Mouse (Mus musculus): ENCODE measurements around the gene Suds3. TPM values are rescaled to one million over a fixed set of nuclear protein-coding genes. Genes with fewer than 3 reads are reported as not detected.

Suds3 gene
- total and polyA plus RNA-seq, 2 experiments: 61.4 to 77.1 TPM

DNA sequence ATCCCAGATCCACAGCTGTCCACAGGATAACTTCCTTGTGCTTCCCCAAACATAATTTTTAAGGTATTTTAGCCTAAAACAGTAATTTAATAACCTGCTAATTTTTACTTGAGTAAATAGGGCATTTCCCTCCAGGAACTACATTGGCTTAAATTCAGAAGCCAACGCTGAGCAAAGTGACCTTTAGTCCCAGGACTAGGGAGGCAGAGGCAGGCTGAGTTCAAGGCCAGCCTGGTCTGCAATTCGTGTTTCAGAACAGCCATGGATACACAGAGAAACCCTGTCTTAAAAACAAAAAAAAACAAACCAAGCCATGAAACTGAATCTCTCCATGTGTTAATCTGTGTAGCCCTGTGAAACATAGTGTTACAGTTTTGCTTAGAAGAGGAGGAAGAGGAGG, 747 bp upstream of the Suds3 start:
- Histone ChIP-seq H3K4me1 (ENCODE audit: control insufficient read depth, insufficient read depth, low read length) (peaks cover 11% of the 10 kb centered on the region; the same call in 1 of the 2 replicates), H3K9ac (ENCODE audit: low read depth, low read length) (no peak overlapping the region), H3K4me3 (ENCODE audit: insufficient read depth, low read depth, low read length) (no peak overlapping the region), H3K27me3 (ENCODE audit: control insufficient read depth, insufficient read depth, low read length) (no peaks in the 10 kb centered on the region), H3K36me3 (ENCODE audit: control insufficient read depth, insufficient read depth, low read length) (peaks cover 11% of the 10 kb centered on the region; the same call in 1 of the 2 replicates), H3K79me2 (ENCODE audit: control insufficient read depth, insufficient read depth, low read length) (peaks cover 18% of the 10 kb centered on the region; the same call in 1 of the 2 replicates), H3K27ac (replicated peaks; ENCODE audit: insufficient read depth, low read depth, low read length) (peak overlapping the region; percentile 95)
- 10% methylated on average over 2 of the region's 2 CpGs for WGBS
- DNase-seq (ENCODE audit: extremely low read depth, low read depth, low spot score): peak; percentile 92
- no peak for TF ChIP-seq POLR2A (IDR thresholded peaks at IDR 0.05; ENCODE audit: extremely low read depth, insufficient read depth, low read length)
- no peak for TF ChIP-seq CTCF (IDR thresholded peaks at IDR 0.05; ENCODE audit: low read depth, low read length)

DNA sequence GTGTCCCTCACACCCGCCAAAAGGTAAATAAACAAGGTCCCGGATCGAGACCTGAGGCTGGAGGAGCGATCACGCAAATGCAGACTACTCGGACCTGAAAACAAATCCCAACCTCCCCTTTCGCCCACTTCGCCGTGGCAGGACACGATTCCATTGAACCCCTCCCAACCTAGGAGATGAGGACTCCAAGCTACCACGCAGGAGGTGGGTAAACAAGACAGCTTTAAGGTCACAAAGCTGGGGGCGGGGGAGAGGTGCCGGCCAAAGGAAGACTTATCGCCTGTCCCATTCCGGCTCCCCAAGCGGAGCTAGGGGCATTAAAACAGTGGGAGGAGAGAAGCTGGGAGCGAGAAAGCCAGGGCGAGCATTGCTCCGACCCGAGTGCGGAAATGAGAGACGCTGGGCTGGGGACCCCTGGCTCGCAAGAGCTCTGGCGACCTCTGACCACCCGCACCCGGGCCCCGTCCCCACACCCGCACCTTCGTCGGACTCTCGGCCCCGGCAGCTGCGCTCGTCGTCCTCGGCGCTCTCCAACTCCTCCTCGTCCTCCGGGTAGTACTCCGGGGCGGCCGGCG, 633 bp downstream of the Suds3 start:
- WGBS: 1% methylated on average over 43 of the region's 43 CpGs
- peak; percentile 72 for DNase-seq (ENCODE audit: extremely low read depth, low read depth, low spot score)

DNA sequence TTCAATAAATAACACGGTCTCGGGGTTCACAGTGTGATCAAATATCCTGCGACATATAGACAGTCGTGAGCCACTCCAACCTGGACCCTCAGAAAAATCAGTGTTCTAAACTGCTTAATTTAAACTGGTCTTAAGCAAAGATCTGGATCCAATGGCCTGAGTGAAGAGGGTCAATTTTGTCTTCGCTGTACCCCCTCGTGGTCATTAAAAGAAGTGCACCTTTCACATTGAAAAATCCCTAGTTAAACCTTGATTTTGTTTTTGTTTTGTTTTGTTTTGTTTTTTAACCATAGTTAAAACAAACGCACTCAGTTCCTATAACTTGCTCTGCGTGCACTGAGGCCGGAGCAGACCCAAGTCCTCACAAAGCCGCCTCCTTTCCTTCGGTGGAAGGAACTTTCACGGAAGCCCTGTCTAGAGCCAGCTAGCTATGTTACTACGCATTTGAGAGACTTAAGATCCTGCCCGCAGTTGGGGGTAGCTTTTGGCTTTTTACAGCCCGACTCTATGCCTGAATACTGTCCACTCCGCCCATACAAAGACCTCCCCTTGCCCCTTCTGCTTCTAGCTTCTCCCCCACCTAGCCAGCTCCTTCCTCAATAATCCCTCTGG, 1.2 kb downstream of the Suds3 start:
- DNase-seq (ENCODE audit: extremely low read depth, low read depth, low spot score): peak; percentile 50
- WGBS: 4% methylated on average over 16 of the region's 16 CpGs
- H3K4me3 ChIP-seq (ENCODE audit: insufficient read depth, low read depth, low read length): peak overlapping the region; percentile 73
- peaks cover 4% of the 10 kb centered on the region; the same call in 1 of the 2 replicates for H3K79me2 ChIP-seq (ENCODE audit: control insufficient read depth, insufficient read depth, low read length)
- peaks cover 15% of the 10 kb centered on the region; the same call in 1 of the 2 replicates for H3K36me3 ChIP-seq (ENCODE audit: control insufficient read depth, insufficient read depth, low read length)
- TF ChIP-seq POLR2A (IDR thresholded peaks at IDR 0.05; ENCODE audit: extremely low read depth, insufficient read depth, low read length) (no peak), CTCF (IDR thresholded peaks at IDR 0.05; ENCODE audit: low read depth, low read length) (no peak)
- no peaks in the 10 kb centered on the region for H3K27me3 ChIP-seq (ENCODE audit: control insufficient read depth, insufficient read depth, low read length)
- peak overlapping the region; percentile 79 for H3K27ac ChIP-seq (replicated peaks; ENCODE audit: insufficient read depth, low read depth, low read length)
- peaks cover 11% of the 10 kb centered on the region; the same call in 1 of the 2 replicates for H3K4me1 ChIP-seq (ENCODE audit: control insufficient read depth, insufficient read depth, low read length)
- H3K9ac ChIP-seq (ENCODE audit: low read depth, low read length): peak overlapping the region; percentile 85

More for the DNA sequence above, 633 bp downstream of the Suds3 start:
- Histone ChIP-seq H3K36me3 (ENCODE audit: control insufficient read depth, insufficient read depth, low read length) (peaks cover 15% of the 10 kb centered on the region; the same call in 1 of the 2 replicates), H3K9ac (ENCODE audit: low read depth, low read length) (peak overlapping the region; percentile 85), H3K4me3 (ENCODE audit: insufficient read depth, low read depth, low read length) (peak overlapping the region; percentile 73), H3K27me3 (ENCODE audit: control insufficient read depth, insufficient read depth, low read length) (no peaks in the 10 kb centered on the region), H3K27ac (replicated peaks; ENCODE audit: insufficient read depth, low read depth, low read length) (peak overlapping the region; percentile 79), H3K4me1 (ENCODE audit: control insufficient read depth, insufficient read depth, low read length) (peaks cover 11% of the 10 kb centered on the region; the same call in 1 of the 2 replicates), H3K79me2 (ENCODE audit: control insufficient read depth, insufficient read depth, low read length) (peaks cover 7% of the 10 kb centered on the region; the same call in 1 of the 2 replicates)
- TF ChIP-seq POLR2A (IDR thresholded peaks at IDR 0.05; ENCODE audit: extremely low read depth, insufficient read depth, low read length) (no peak), CTCF (IDR thresholded peaks at IDR 0.05; ENCODE audit: low read depth, low read length) (no peak)

DNA sequence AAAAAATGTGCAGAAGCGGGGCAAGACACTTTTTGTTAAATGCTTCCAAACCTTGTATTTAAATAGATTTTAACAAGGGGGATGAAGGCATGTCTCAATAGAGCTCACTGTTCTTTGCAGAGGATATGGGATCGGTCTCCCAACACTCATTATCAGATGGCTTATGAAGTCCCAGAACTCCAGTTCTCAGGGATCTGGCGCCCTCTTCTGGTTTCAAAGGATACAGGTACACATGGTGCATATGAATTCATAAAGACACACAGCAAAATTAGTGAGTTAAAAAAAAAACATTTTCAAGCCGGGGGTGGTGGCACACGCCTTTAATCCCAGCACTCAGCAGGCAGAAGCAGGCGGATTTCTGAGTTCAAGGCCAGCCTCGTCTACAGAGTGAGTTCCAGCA, 2.6 kb downstream of the Suds3 start:
- Histone ChIP-seq H3K79me2 (ENCODE audit: control insufficient read depth, insufficient read depth, low read length) (peaks cover 4% of the 10 kb centered on the region; the same call in 1 of the 2 replicates), H3K9ac (ENCODE audit: low read depth, low read length) (no peak overlapping the region), H3K27me3 (ENCODE audit: control insufficient read depth, insufficient read depth, low read length) (no peaks in the 10 kb centered on the region), H3K4me1 (ENCODE audit: control insufficient read depth, insufficient read depth, low read length) (peaks cover 9% of the 10 kb centered on the region; the same call in 1 of the 2 replicates), H3K36me3 (ENCODE audit: control insufficient read depth, insufficient read depth, low read length) (peaks cover 20% of the 10 kb centered on the region; the same call in 1 of the 2 replicates), H3K27ac (replicated peaks; ENCODE audit: insufficient read depth, low read depth, low read length) (no peak overlapping the region), H3K4me3 (ENCODE audit: insufficient read depth, low read depth, low read length) (no peak overlapping the region)
- TF ChIP-seq CTCF (IDR thresholded peaks at IDR 0.05; ENCODE audit: low read depth, low read length): no peak
- no peak for TF ChIP-seq POLR2A (IDR thresholded peaks at IDR 0.05; ENCODE audit: extremely low read depth, insufficient read depth, low read length)
- DNase-seq (ENCODE audit: extremely low read depth, low read depth, low spot score): no peak
- 98% methylated on average over 7 of the region's 7 CpGs for WGBS

DNA sequence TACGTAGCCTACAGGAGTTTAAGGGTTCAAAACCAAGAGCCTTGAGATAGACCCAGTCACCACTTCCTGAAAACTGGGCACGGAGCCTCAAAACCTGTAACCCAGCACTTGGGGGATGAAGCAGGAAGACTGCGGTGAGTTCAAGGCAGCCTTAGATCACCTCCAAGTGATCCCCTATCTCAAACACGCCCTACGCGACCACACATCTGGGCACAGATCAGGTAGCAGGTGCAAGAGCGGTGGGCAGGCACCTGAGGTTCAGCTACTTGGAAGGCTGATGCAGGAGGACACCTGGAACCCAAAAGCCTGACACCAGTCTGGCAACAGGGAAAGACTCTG, 4.2 kb downstream of the Suds3 start:
- peaks cover 26% of the 10 kb centered on the region; the same call in 1 of the 2 replicates for H3K36me3 ChIP-seq (ENCODE audit: control insufficient read depth, insufficient read depth, low read length)
- H3K9ac ChIP-seq (ENCODE audit: low read depth, low read length): no peak overlapping the region
- DNase-seq (ENCODE audit: extremely low read depth, low read depth, low spot score): no peak
- no peak overlapping the region for H3K4me3 ChIP-seq (ENCODE audit: insufficient read depth, low read depth, low read length)
- WGBS: 96% methylated on average over 7 of the region's 7 CpGs
- H3K27me3 ChIP-seq (ENCODE audit: control insufficient read depth, insufficient read depth, low read length): no peaks in the 10 kb centered on the region
- peaks cover 4% of the 10 kb centered on the region; the same call in 1 of the 2 replicates for H3K79me2 ChIP-seq (ENCODE audit: control insufficient read depth, insufficient read depth, low read length)
- no peak for TF ChIP-seq CTCF (IDR thresholded peaks at IDR 0.05; ENCODE audit: low read depth, low read length)
- no peak for TF ChIP-seq POLR2A (IDR thresholded peaks at IDR 0.05; ENCODE audit: extremely low read depth, insufficient read depth, low read length)
- H3K4me1 ChIP-seq (ENCODE audit: control insufficient read depth, insufficient read depth, low read length): peaks cover 2% of the 10 kb centered on the region; the same call in 1 of the 2 replicates
- no peak overlapping the region for H3K27ac ChIP-seq (replicated peaks; ENCODE audit: insufficient read depth, low read depth, low read length)
